Mouse (Mus musculus) lung, embryonic 14.5 days (tissue): ENCODE data around the gene Sohlh1. TPM values are rescaled to one million over a fixed set of nuclear protein-coding genes. Genes with fewer than 3 reads are reported as not detected.

Experiments
- ATAC-seq: fragments of 200-750 bp; cut with Nextera tagmentation; 2 replicates; pipeline ENCODE4 v1.8.0; 2017; ENCODE audit warnings: mild to moderate bottlenecking, moderate TSS enrichment, moderate library complexity; ENCODE audit not compliant: insufficient read depth
- DNase-seq: peaks from one replicate; pipeline ENCODE4 v3.0.0-alpha.2; 2015
- H3K27ac ChIP-seq: fragments of 300-500 bp; sonication (generic); 2 replicates; pipeline ENCODE4 v1.5.1; 2014; ENCODE audit warnings: low read depth, mild to moderate bottlenecking, moderate library complexity
- H3K27me3 ChIP-seq: fragments of 300-500 bp; sonication (generic); 2 replicates; pipeline ENCODE4 v1.6.1; 2014; ENCODE audit warnings: low read length, control low read depth; ENCODE audit not compliant: insufficient read depth
- H3K36me3 ChIP-seq: fragments of 300-500 bp; sonication (generic); 2 replicates; pipeline ENCODE4 v1.6.1; 2014; ENCODE audit warnings: control low read depth; ENCODE audit not compliant: insufficient read depth
- H3K4me1 ChIP-seq: fragments of 300-500 bp; sonication (generic); 2 replicates; pipeline ENCODE4 v1.6.1; 2014; ENCODE audit warnings: antibody characterized with exemption, control low read depth; ENCODE audit not compliant: insufficient read depth
- H3K4me2 ChIP-seq: fragments of 300-500 bp; sonication (generic); 2 replicates; pipeline ENCODE4 v1.6.1; 2014; ENCODE audit warnings: mild to moderate bottlenecking
- H3K4me3 ChIP-seq: fragments of 300-500 bp; sonication (generic); 2 replicates; pipeline ENCODE4 v1.5.1; 2014; ENCODE audit warnings: low read depth, low read length
- H3K9ac ChIP-seq: fragments of 300-500 bp; sonication (generic); 2 replicates; pipeline ENCODE4 v1.6.1; 2014
- H3K9me3 ChIP-seq: fragments of 300-500 bp; sonication (generic); 2 replicates; pipeline ENCODE4 v1.6.1; 2016; ENCODE audit warnings: low read depth, low read length, control low read depth
- CTCF ChIP-seq: IDR thresholded peaks from 2 replicates; pipeline ENCODE4 v1.5.1; 2016; ENCODE audit warnings: antibody characterized with exemption, low read depth
- WGBS: fragments of 180-500 bp; shearing (Covaris S2); extraction: QIAGEN DNeasy Blood & Tissue Kit; methylation state at CpG from one replicate; pipeline ENCODE4 v1.1.7; 2014; 5-methylcytosine and 5-hydroxymethylcytosine counted together
- polyA plus RNA-seq: library from polyadenylated mRNA; unstranded; fragments of >200 nt; fragmentation: Nextera tagmentation; extraction: Ambion mirVana; gene quantifications from 2 replicates; pipeline ENCODE4 v1.2.1, GENCODE M21; 2014

The Sohlh1 gene
- polyA plus RNA-seq, 1 experiment from 2014 or later, result not detected

- no peak overlapping the region for H3K9ac ChIP-seq
- TF ChIP-seq CTCF, result no peak
- H3K4me1 ChIP-seq, result peaks cover 8% of the 10 kb centered on the region; the same call in 1 of the 2 replicates
- DNase-seq (no peak), ATAC-seq (no peak)
- H3K4me3 ChIP-seq, result no peak overlapping the region
- H3K9me3 ChIP-seq, result no peaks in the 10 kb centered on the region
- H3K4me2 ChIP-seq, result no peak overlapping the region
- peaks cover 28% of the 10 kb centered on the region for H3K27me3 ChIP-seq
- no peak overlapping the region for H3K27ac ChIP-seq
- 57% methylated on average over 2 of the region's 2 CpGs for WGBS
- no peaks in the 10 kb centered on the region for H3K36me3 ChIP-seq
These were observed 15.0 kb upstream of the Sohlh1 start for GRCm38 (mm10) chr2:25862038-25862437.

GRCm38 (mm10) chr2:25859891-25860290 is 12.8 kb upstream of the Sohlh1 start:
- Histone ChIP-seq H3K4me1 (peaks cover 8% of the 10 kb centered on the region; the same call in 1 of the 2 replicates), H3K36me3 (no peaks in the 10 kb centered on the region)

GRCm38 (mm10) chr2:25853998-25854397 is 7.0 kb upstream of the Sohlh1 start:
- no peak for TF ChIP-seq CTCF
- Histone ChIP-seq H3K9me3 (no peaks in the 10 kb centered on the region), H3K4me2 (no peak overlapping the region), H3K36me3 (no peaks in the 10 kb centered on the region), H3K9ac (no peak overlapping the region), H3K27ac (no peak overlapping the region), H3K4me1 (no peaks in the 10 kb centered on the region), H3K4me3 (no peak overlapping the region), H3K27me3 (no peaks in the 10 kb centered on the region)
- DNase-seq (no peak), ATAC-seq (no peak)
- WGBS, result 60% methylated on average over 5 of the region's 5 CpGs

More at GRCm38 (mm10) chr2:25859891-25860290, 12.8 kb upstream of the Sohlh1 start:
- no peak overlapping the region for H3K4me3 ChIP-seq
- ATAC-seq (no peak), DNase-seq (no peak)
- H3K27ac ChIP-seq, result no peak overlapping the region
- no peaks in the 10 kb centered on the region for H3K9me3 ChIP-seq
- peaks cover 21% of the 10 kb centered on the region for H3K27me3 ChIP-seq
- TF ChIP-seq CTCF, result no peak
- WGBS, result 83% methylated on average over 3 of the region's 3 CpGs
- H3K4me2 ChIP-seq, result no peak overlapping the region
- H3K9ac ChIP-seq, result no peak overlapping the region

- H3K4me2 ChIP-seq, result no peak overlapping the region
- H3K9ac ChIP-seq, result no peak overlapping the region
- no peak overlapping the region for H3K27ac ChIP-seq
- no peaks in the 10 kb centered on the region for H3K9me3 ChIP-seq
- WGBS, result 24% methylated on average over 3 of the region's 3 CpGs
- ATAC-seq (no peak), DNase-seq (peak; percentile 13)
- H3K4me3 ChIP-seq, result no peak overlapping the region
- H3K27me3 ChIP-seq, result no peaks in the 10 kb centered on the region
- no peaks in the 10 kb centered on the region for H3K4me1 ChIP-seq
- H3K36me3 ChIP-seq, result no peaks in the 10 kb centered on the region
- no peak for TF ChIP-seq CTCF
These were observed 5.6 kb upstream of the Sohlh1 start for GRCm38 (mm10) chr2:25852626-25853025.

- peak; percentile 49 for DNase-seq
- Histone ChIP-seq H3K4me3 (no peak overlapping the region), H3K9me3 (no peaks in the 10 kb centered on the region), H3K36me3 (no peaks in the 10 kb centered on the region), H3K4me1 (no peaks in the 10 kb centered on the region), H3K27ac (no peak overlapping the region), H3K9ac (no peak overlapping the region), H3K4me2 (no peak overlapping the region), H3K27me3 (no peaks in the 10 kb centered on the region)
- 22% methylated on average over 4 of the region's 4 CpGs for WGBS
- TF ChIP-seq CTCF, result peak; percentile 77
- no peak for ATAC-seq
These were observed 3.3 kb upstream of the Sohlh1 start for GRCm38 (mm10) chr2:25850330-25850729.

GRCm38 (mm10) chr2:25846516-25846915 is 532 bp downstream of the Sohlh1 start:
- no peaks in the 10 kb centered on the region for H3K4me1 ChIP-seq
- no peaks in the 10 kb centered on the region for H3K27me3 ChIP-seq
- DNase-seq (no peak), ATAC-seq (no peak)
- WGBS, result 85% methylated on average over 8 of the region's 8 CpGs
- H3K4me3 ChIP-seq, result no peak overlapping the region
- no peak overlapping the region for H3K4me2 ChIP-seq
- H3K9ac ChIP-seq, result no peak overlapping the region
- no peak overlapping the region for H3K27ac ChIP-seq
- TF ChIP-seq CTCF, result no peak
- no peaks in the 10 kb centered on the region for H3K9me3 ChIP-seq
- H3K36me3 ChIP-seq, result no peaks in the 10 kb centered on the region

- no peak for TF ChIP-seq CTCF
- Histone ChIP-seq H3K4me3 (no peak overlapping the region), H3K9ac (no peak overlapping the region), H3K27me3 (no peaks in the 10 kb centered on the region), H3K4me1 (no peaks in the 10 kb centered on the region), H3K36me3 (no peaks in the 10 kb centered on the region), H3K27ac (no peak overlapping the region), H3K9me3 (no peaks in the 10 kb centered on the region), H3K4me2 (no peak overlapping the region)
- WGBS, result 74% methylated on average over 3 of the region's 3 CpGs
- no peak for DNase-seq
- no peak for ATAC-seq
These were observed 3.0 kb downstream of the Sohlh1 start for GRCm38 (mm10) chr2:25844097-25844496.

- H3K9me3 ChIP-seq, result no peaks in the 10 kb centered on the region
- TF ChIP-seq CTCF, result no peak
- DNase-seq, result no peak
- no peaks in the 10 kb centered on the region for H3K4me1 ChIP-seq
- H3K9ac ChIP-seq, result no peak overlapping the region
- ATAC-seq, result no peak
- H3K27ac ChIP-seq, result no peak overlapping the region
- no peak overlapping the region for H3K4me3 ChIP-seq
- no peak overlapping the region for H3K4me2 ChIP-seq
- H3K36me3 ChIP-seq, result no peaks in the 10 kb centered on the region
- no peaks in the 10 kb centered on the region for H3K27me3 ChIP-seq
- 68% methylated on average over 1 of the region's 1 CpGs for WGBS
These were observed 4.3 kb downstream of the Sohlh1 start for GRCm38 (mm10) chr2:25842758-25843157.
